Mouse (Mus musculus) midbrain, embryonic 16.5 days (tissue): Measurements from ENCODE around the gene Fyn. TPM values are rescaled to one million over a fixed set of nuclear protein-coding genes. Genes with fewer than 3 reads are reported as not detected.

ENCODE experiments used
- ATAC-seq: fragments of 200-750 bp; cut with Nextera tagmentation; 2 replicates; pipeline ENCODE4 v1.8.0; 2017; ENCODE audit warnings: moderate TSS enrichment
- H3K27ac ChIP-seq: fragments of 300-500 bp; sonication (generic); 2 replicates; pipeline ENCODE4 v1.5.1; 2014; ENCODE audit warnings: mild to moderate bottlenecking, low read length, mixed read lengths
- H3K27me3 ChIP-seq: fragments of 300-500 bp; sonication (generic); 2 replicates; pipeline ENCODE4 v1.6.1; 2014; ENCODE audit warnings: low read depth, low read length, mixed read lengths; ENCODE audit not compliant: control insufficient read depth, insufficient read depth
- H3K36me3 ChIP-seq: fragments of 300-500 bp; sonication (generic); 2 replicates; pipeline ENCODE4 v1.6.1; 2014; ENCODE audit warnings: mild to moderate bottlenecking, low read length, moderate library complexity, mixed read lengths; ENCODE audit not compliant: control insufficient read depth, insufficient read depth
- H3K4me1 ChIP-seq: fragments of 300-500 bp; sonication (generic); 2 replicates; pipeline ENCODE4 v1.6.1; 2014; ENCODE audit warnings: mild to moderate bottlenecking, low read length, mixed read lengths; ENCODE audit not compliant: control insufficient read depth, insufficient read depth
- H3K4me2 ChIP-seq: fragments of 300-500 bp; sonication (generic); 2 replicates; pipeline ENCODE4 v1.6.1; 2014; ENCODE audit warnings: mild to moderate bottlenecking, low read length, mixed read lengths
- H3K4me3 ChIP-seq: fragments of 300-500 bp; sonication (generic); 2 replicates; pipeline ENCODE4 v1.5.1; 2014; ENCODE audit warnings: low read depth, mild to moderate bottlenecking, low read length, moderate library complexity, mixed read lengths
- H3K9ac ChIP-seq: fragments of 300-500 bp; sonication (generic); 2 replicates; pipeline ENCODE4 v1.6.1; 2014; ENCODE audit warnings: low read depth, low read length, mixed read lengths
- H3K9me3 ChIP-seq: fragments of 300-500 bp; sonication (generic); replicated peaks from 2 replicates; pipeline ENCODE4 v1.6.1; 2014; ENCODE audit warnings: mild to moderate bottlenecking, low read length, mixed read lengths; ENCODE audit not compliant: control insufficient read depth, poor library complexity, severe bottlenecking
- WGBS: fragments of 180-500 bp; shearing (Covaris S2); extraction: QIAGEN DNeasy Blood & Tissue Kit; methylation state at CpG from one replicate; pipeline ENCODE4 v1.1.7; 2014; 5-methylcytosine and 5-hydroxymethylcytosine counted together
- polyA plus RNA-seq: library from polyadenylated mRNA; unstranded; fragments of >200 nt; fragmentation: Nextera tagmentation; extraction: Ambion mirVana; gene quantifications from 2 replicates; pipeline ENCODE4 v1.2.1, GENCODE M21; 2015

The Fyn gene
- polyA plus RNA-seq = 71.2 and 71.3 TPM in 2 replicates

GRCm38 (mm10) chr10:39368572-39369135 lies at the start of gene Fyn:
Gene Fyn, plus strand, starts transcription at chr10:39368855.
- peak within 1 kb of the TSS; percentile 63 for H3K4me2 ChIP-seq
- peak within 1 kb of the TSS; percentile 95 for H3K4me3 ChIP-seq
- peak within 1 kb of the TSS; percentile 99 for H3K9ac ChIP-seq
- H3K36me3 ChIP-seq = no peaks in the 10 kb centered on the region
- no peaks in the 10 kb centered on the region; the same call in 1 of the 2 replicates for H3K27me3 ChIP-seq
- H3K4me1 ChIP-seq = peaks cover 28% of the 10 kb centered on the region
- 37% methylated on average over 8 of the region's 8 CpGs for WGBS
- H3K9me3 ChIP-seq = no peaks in the 10 kb centered on the region
- no peak for ATAC-seq
- peak within 1 kb of the TSS; percentile 97 for H3K27ac ChIP-seq

GRCm38 (mm10) chr10:39320798-39321622 lies 47.6 kb upstream of the Fyn start:
- Histone ChIP-seq H3K4me3 (no peak overlapping the region), H3K27me3 (no peaks in the 10 kb centered on the region), H3K4me1 (peaks cover 5% of the 10 kb centered on the region; the same call in 1 of the 2 replicates), H3K27ac (no peak overlapping the region), H3K4me2 (peak overlapping the region; percentile 25), H3K9ac (no peak overlapping the region), H3K9me3 (no peaks in the 10 kb centered on the region), H3K36me3 (no peaks in the 10 kb centered on the region)
- peak; percentile 80 for ATAC-seq
- 56% methylated on average over 17 of the region's 17 CpGs for WGBS

GRCm38 (mm10) chr10:39321623-39321985 lies 47.1 kb upstream of the Fyn start:
- WGBS = 72% methylated on average over 9 of the region's 9 CpGs
- no peaks in the 10 kb centered on the region for H3K27me3 ChIP-seq
- peaks cover 5% of the 10 kb centered on the region; the same call in 1 of the 2 replicates for H3K4me1 ChIP-seq
- no peak overlapping the region for H3K4me3 ChIP-seq
- H3K9me3 ChIP-seq = no peaks in the 10 kb centered on the region
- H3K4me2 ChIP-seq = peak overlapping the region; percentile 10; the same call in 1 of the 2 replicates
- H3K36me3 ChIP-seq = no peaks in the 10 kb centered on the region
- H3K27ac ChIP-seq = no peak overlapping the region
- no peak overlapping the region for H3K9ac ChIP-seq
- ATAC-seq = no peak

GRCm38 (mm10) chr10:39322143-39322542 lies 46.5 kb upstream of the Fyn start:
- Histone ChIP-seq H3K9ac (no peak overlapping the region), H3K9me3 (no peaks in the 10 kb centered on the region), H3K4me3 (no peak overlapping the region), H3K27ac (no peak overlapping the region), H3K27me3 (no peaks in the 10 kb centered on the region), H3K36me3 (no peaks in the 10 kb centered on the region), H3K4me1 (peaks cover 5% of the 10 kb centered on the region; the same call in 1 of the 2 replicates), H3K4me2 (no peak overlapping the region)
- no peak for ATAC-seq
- WGBS = 63% methylated on average over 4 of the region's 4 CpGs

GRCm38 (mm10) chr10:39324291-39324690 lies 44.4 kb upstream of the Fyn start:
- ATAC-seq = no peak
- Histone ChIP-seq H3K4me3 (no peak overlapping the region), H3K36me3 (no peaks in the 10 kb centered on the region), H3K9me3 (no peaks in the 10 kb centered on the region), H3K4me2 (no peak overlapping the region), H3K27ac (no peak overlapping the region), H3K27me3 (no peaks in the 10 kb centered on the region), H3K9ac (no peak overlapping the region), H3K4me1 (peaks cover 5% of the 10 kb centered on the region; the same call in 1 of the 2 replicates)
- 79% methylated on average over 2 of the region's 2 CpGs for WGBS

- Histone ChIP-seq H3K4me3 (no peak overlapping the region), H3K27me3 (no peaks in the 10 kb centered on the region), H3K4me2 (no peak overlapping the region), H3K36me3 (no peaks in the 10 kb centered on the region), H3K27ac (no peak overlapping the region), H3K9ac (no peak overlapping the region), H3K9me3 (0 out of 2 replicates have a peak, but pooled peaks cover 2% of the 10 kb centered on the region), H3K4me1 (no peaks in the 10 kb centered on the region)
- ATAC-seq = no peak
- WGBS = 96% methylated on average over 2 of the region's 2 CpGs
These were observed 40.0 kb upstream of the Fyn start for GRCm38 (mm10) chr10:39328661-39329060.

GRCm38 (mm10) chr10:39334320-39334719 lies 34.3 kb upstream of the Fyn start:
- H3K27ac ChIP-seq = no peak overlapping the region
- H3K9ac ChIP-seq = no peak overlapping the region
- H3K4me2 ChIP-seq = no peak overlapping the region
- ATAC-seq = no peak
- no peaks in the 10 kb centered on the region for H3K36me3 ChIP-seq
- H3K9me3 ChIP-seq = 0 out of 2 replicates have a peak, but pooled peaks cover 2% of the 10 kb centered on the region
- H3K4me1 ChIP-seq = no peaks in the 10 kb centered on the region
- H3K4me3 ChIP-seq = no peak overlapping the region
- 41% methylated on average over 3 of the region's 3 CpGs for WGBS
- no peaks in the 10 kb centered on the region for H3K27me3 ChIP-seq

GRCm38 (mm10) chr10:39335880-39336279 lies 32.8 kb upstream of the Fyn start:
- Histone ChIP-seq H3K27me3 (no peaks in the 10 kb centered on the region), H3K4me1 (no peaks in the 10 kb centered on the region), H3K9me3 (0 out of 2 replicates have a peak, but pooled peaks cover 2% of the 10 kb centered on the region), H3K4me3 (no peak overlapping the region), H3K36me3 (no peaks in the 10 kb centered on the region), H3K4me2 (no peak overlapping the region), H3K27ac (no peak overlapping the region), H3K9ac (no peak overlapping the region)
- no peak for ATAC-seq
